Mouse (Mus musculus): ENCODE results near the gene Lias. TPM values are rescaled to one million over a fixed set of nuclear protein-coding genes. Genes with fewer than 3 reads are reported as not detected.

The Lias gene
- polyA plus RNA-seq, 1 experiment from 2014 or later, result 63.0 TPM

GRCm38 (mm10) chr5:65434471-65435362 lies 43.4 kb downstream of the Lias start:
- Histone ChIP-seq H3K27ac (0 out of 2 replicates have a peak overlapping the region, but pooled peaks have one; percentile 53), H3K4me3 (peak overlapping the region; percentile 76), H3K36me3 (0 out of 2 replicates have a peak, but pooled peaks cover 3% of the 10 kb centered on the region), H3K4me1 (peaks cover 6% of the 10 kb centered on the region), H3K9me3 (no peaks in the 10 kb centered on the region), H3K4me2 (replicated peaks) (peak overlapping the region; percentile 80), H3K9ac (peak overlapping the region; percentile 84), H3K27me3 (replicated peaks) (no peaks in the 10 kb centered on the region)
- peak; percentile 34 for ATAC-seq (ENCODE audit: low FRiP score, low read depth)
- 6% methylated on average over 15 of the region's 15 CpGs for WGBS

- Histone ChIP-seq H3K4me1 (peaks cover 6% of the 10 kb centered on the region), H3K4me3 (peak overlapping the region; percentile 76), H3K36me3 (0 out of 2 replicates have a peak, but pooled peaks cover 1% of the 10 kb centered on the region), H3K9me3 (no peaks in the 10 kb centered on the region), H3K4me2 (replicated peaks) (peak overlapping the region; percentile 80), H3K27ac (peak overlapping the region; percentile 53; the same call in 1 of the 2 replicates), H3K27me3 (replicated peaks) (no peaks in the 10 kb centered on the region), H3K9ac (peak overlapping the region; percentile 84)
- WGBS, result under 1% methylated on average over 46 of the region's 47 CpGs
- peak; percentile 83 for ATAC-seq (ENCODE audit: low FRiP score, low read depth)
These were observed 44.1 kb downstream of the Lias start for GRCm38 (mm10) chr5:65435363-65435805.

- Histone ChIP-seq H3K27me3 (replicated peaks) (no peaks in the 10 kb centered on the region), H3K36me3 (no peaks in the 10 kb centered on the region), H3K4me1 (peaks cover 6% of the 10 kb centered on the region), H3K27ac (peak within 1 kb of the TSS; percentile 53), H3K9me3 (no peaks in the 10 kb centered on the region), H3K4me2 (replicated peaks) (peak within 1 kb of the TSS; percentile 80), H3K9ac (peak within 1 kb of the TSS; percentile 84), H3K4me3 (peak within 1 kb of the TSS; percentile 76)
- WGBS, result 1% methylated on average over 51 of the region's 51 CpGs
- ATAC-seq (ENCODE audit: low FRiP score, low read depth), result peak; percentile 98
These were observed 44.7 kb downstream of the Lias start, which contains the start of gene Ugdh for GRCm38 (mm10) chr5:65435806-65436561. TSS of gene Ugdh (minus strand) at chr5:65435949.

- Histone ChIP-seq H3K4me3 (no peak overlapping the region), H3K4me1 (peaks cover 6% of the 10 kb centered on the region), H3K27ac (no peak overlapping the region), H3K4me2 (replicated peaks) (no peak overlapping the region), H3K36me3 (no peaks in the 10 kb centered on the region), H3K27me3 (replicated peaks) (no peaks in the 10 kb centered on the region), H3K9me3 (no peaks in the 10 kb centered on the region), H3K9ac (no peak overlapping the region)
- no peak for ATAC-seq (ENCODE audit: low FRiP score, low read depth)
These were observed 46.7 kb downstream of the Lias start for GRCm38 (mm10) chr5:65438041-65438440.

GRCm38 (mm10) chr5:65444981-65445380 lies 53.7 kb downstream of the Lias start:
- no peak overlapping the region for H3K4me3 ChIP-seq
- no peaks in the 10 kb centered on the region for H3K4me1 ChIP-seq
- WGBS, result 63% methylated on average over 3 of the region's 6 CpGs
- peaks cover 10% of the 10 kb centered on the region; the same call in 1 of the 2 replicates for H3K36me3 ChIP-seq
- H3K27me3 ChIP-seq (replicated peaks), result no peaks in the 10 kb centered on the region
- no peaks in the 10 kb centered on the region for H3K9me3 ChIP-seq
- H3K9ac ChIP-seq, result no peak overlapping the region
- no peak overlapping the region for H3K4me2 ChIP-seq (replicated peaks)
- no peak for ATAC-seq (ENCODE audit: low FRiP score, low read depth)
- H3K27ac ChIP-seq, result no peak overlapping the region

GRCm38 (mm10) chr5:65446756-65447155 lies 55.5 kb downstream of the Lias start:
- Histone ChIP-seq H3K4me2 (replicated peaks) (no peak overlapping the region), H3K4me3 (no peak overlapping the region), H3K36me3 (peaks cover 10% of the 10 kb centered on the region; the same call in 1 of the 2 replicates), H3K27ac (no peak overlapping the region), H3K9ac (no peak overlapping the region), H3K27me3 (replicated peaks) (no peaks in the 10 kb centered on the region), H3K4me1 (no peaks in the 10 kb centered on the region), H3K9me3 (no peaks in the 10 kb centered on the region)
- no peak for ATAC-seq (ENCODE audit: low FRiP score, low read depth)
- WGBS, result 78% methylated on average over 2 of the region's 2 CpGs

- no peaks in the 10 kb centered on the region for H3K9me3 ChIP-seq
- H3K36me3 ChIP-seq, result peaks cover 16% of the 10 kb centered on the region; the same call in 1 of the 2 replicates
- H3K27ac ChIP-seq, result no peak overlapping the region
- no peak for ATAC-seq (ENCODE audit: low FRiP score, low read depth)
- no peak overlapping the region for H3K4me2 ChIP-seq (replicated peaks)
- no peak overlapping the region for H3K9ac ChIP-seq
- no peak overlapping the region for H3K4me3 ChIP-seq
- 85% methylated on average over 2 of the region's 2 CpGs for WGBS
- no peaks in the 10 kb centered on the region for H3K27me3 ChIP-seq (replicated peaks)
- no peaks in the 10 kb centered on the region for H3K4me1 ChIP-seq
These were observed 56.5 kb downstream of the Lias start for GRCm38 (mm10) chr5:65447826-65448225.

GRCm38 (mm10) chr5:65448941-65449340 lies 57.6 kb downstream of the Lias start:
- ATAC-seq (ENCODE audit: low FRiP score, low read depth), result no peak
- Histone ChIP-seq H3K4me3 (no peak overlapping the region), H3K4me2 (replicated peaks) (no peak overlapping the region), H3K27ac (no peak overlapping the region), H3K9ac (no peak overlapping the region), H3K36me3 (peaks cover 16% of the 10 kb centered on the region; the same call in 1 of the 2 replicates), H3K4me1 (no peaks in the 10 kb centered on the region), H3K9me3 (no peaks in the 10 kb centered on the region), H3K27me3 (replicated peaks) (no peaks in the 10 kb centered on the region)
- WGBS, result 84% methylated on average over 4 of the region's 4 CpGs

- H3K4me1 ChIP-seq, result no peaks in the 10 kb centered on the region
- WGBS, result 74% methylated on average over 5 of the region's 5 CpGs
- H3K27me3 ChIP-seq (replicated peaks), result no peaks in the 10 kb centered on the region
- no peak overlapping the region for H3K4me2 ChIP-seq (replicated peaks)
- H3K9me3 ChIP-seq, result no peaks in the 10 kb centered on the region
- ATAC-seq (ENCODE audit: low FRiP score, low read depth), result no peak
- H3K36me3 ChIP-seq, result peaks cover 10% of the 10 kb centered on the region
- no peak overlapping the region for H3K27ac ChIP-seq
- H3K4me3 ChIP-seq, result no peak overlapping the region
- no peak overlapping the region for H3K9ac ChIP-seq
These were observed 63.5 kb downstream of the Lias start for GRCm38 (mm10) chr5:65454771-65455170.

- H3K4me1 ChIP-seq, result no peaks in the 10 kb centered on the region
- no peak overlapping the region for H3K4me3 ChIP-seq
- H3K36me3 ChIP-seq, result peaks cover 14% of the 10 kb centered on the region
- no peaks in the 10 kb centered on the region for H3K27me3 ChIP-seq (replicated peaks)
- no peak overlapping the region for H3K9ac ChIP-seq
- no peak overlapping the region for H3K4me2 ChIP-seq (replicated peaks)
- ATAC-seq (ENCODE audit: low FRiP score, low read depth), result no peak
- H3K9me3 ChIP-seq, result no peaks in the 10 kb centered on the region
- WGBS, result 70% methylated on average over 7 of the region's 7 CpGs
- H3K27ac ChIP-seq, result no peak overlapping the region
These were observed 66.0 kb downstream of the Lias start for GRCm38 (mm10) chr5:65457086-65457827.

GRCm38 (mm10) chr5:65457846-65458245 lies 66.5 kb downstream of the Lias start:
- no peaks in the 10 kb centered on the region for H3K27me3 ChIP-seq (replicated peaks)
- H3K36me3 ChIP-seq, result peaks cover 10% of the 10 kb centered on the region
- H3K9ac ChIP-seq, result no peak overlapping the region
- no peaks in the 10 kb centered on the region for H3K4me1 ChIP-seq
- H3K9me3 ChIP-seq, result no peaks in the 10 kb centered on the region
- H3K4me2 ChIP-seq (replicated peaks), result no peak overlapping the region
- H3K27ac ChIP-seq, result no peak overlapping the region
- H3K4me3 ChIP-seq, result no peak overlapping the region
- ATAC-seq (ENCODE audit: low FRiP score, low read depth), result no peak
- 77% methylated on average over 5 of the region's 5 CpGs for WGBS
